Mouse (Mus musculus) CH12.LX (cell line): Measurements from ENCODE around the gene Ceacam19. TPM values are rescaled to one million over a fixed set of nuclear protein-coding genes. Genes with fewer than 3 reads are reported as not detected.
A peak's percentile ranks its signal among the peaks of the same experiment; 100 is the strongest.

Experiments used
- DNase-seq: peaks from one replicate; pipeline ENCODE4 v3.0.0-alpha.2; 2013; ENCODE audit errors: extremely low read depth
- H3K27ac ChIP-seq: 2 replicates; pipeline ENCODE4 v1.5.1; 2012; ENCODE audit warnings: low read depth, mild to moderate bottlenecking, control low read depth, moderate library complexity; ENCODE audit not compliant: insufficient read depth
- H3K27me3 ChIP-seq: replicated peaks from 2 replicates; pipeline ENCODE3; 2012; ENCODE audit warnings: inconsistent platforms
- H3K36me3 ChIP-seq, 2 experiments: replicated peaks in 1 of 2; 2 replicates each; pipeline versions ENCODE3 to v1.6.1; 2012; ENCODE audit warnings: inconsistent platforms in 1 of 2, low read length in 1 of 2, mild to moderate bottlenecking in 1 of 2, mixed read lengths in 1 of 2, moderate library complexity in 1 of 2; ENCODE audit not compliant: control insufficient read depth in 1 of 2, insufficient read depth in 1 of 2
- H3K4me1 ChIP-seq, 2 experiments: 2 replicates each; pipeline ENCODE4 v1.6.1; 2012; ENCODE audit warnings: inconsistent platforms in 1 of 2, moderate library complexity in 1 of 2; ENCODE audit not compliant: insufficient read depth in 2 of 2, control insufficient read depth in 1 of 2
- H3K4me2 ChIP-seq: 2 replicates; pipeline ENCODE4 v1.6.1; 2012; ENCODE audit warnings: low read depth, mild to moderate bottlenecking, control low read depth; ENCODE audit not compliant: poor library complexity, insufficient read depth, severe bottlenecking
- H3K4me3 ChIP-seq, 3 experiments: fragments of 150-350 bp in 1 of 3; sonication (generic) in 1 of 3; replicated peaks in 1 of 3; 2 replicates each; pipeline versions ENCODE3 to v1.5.1; 2011 to 2012; ENCODE audit warnings: low read depth in 2 of 3, low read length in 2 of 3, mild to moderate bottlenecking in 2 of 3, moderate library complexity in 2 of 3, control low read depth in 1 of 3, improper control_type of control experiment in 1 of 3, inconsistent platforms in 1 of 3, mixed read lengths in 1 of 3; ENCODE audit not compliant: poor library complexity in 1 of 3
- H3K79me2 ChIP-seq: replicated peaks from 2 replicates; pipeline ENCODE4 v1.6.1; 2012; ENCODE audit warnings: mild to moderate bottlenecking, moderate library complexity; ENCODE audit not compliant: control insufficient read depth, poor library complexity, insufficient read depth, severe bottlenecking; ENCODE audit errors: extremely low read depth
- H3K9ac ChIP-seq: 2 replicates; pipeline ENCODE4 v1.6.1; 2012; ENCODE audit warnings: low read depth, mild to moderate bottlenecking, control low read depth, moderate library complexity; ENCODE audit not compliant: insufficient read depth
- H3K9me3 ChIP-seq: replicated peaks from 2 replicates; pipeline ENCODE3; 2012; ENCODE audit warnings: low read length, inconsistent platforms, mixed read lengths
- BHLHE40 ChIP-seq: IDR thresholded peaks from 2 replicates; pipeline ENCODE4 v1.6.1; 2011; ENCODE audit warnings: mild to moderate bottlenecking, low read depth, low read length, improper control_type of control experiment
- CHD2 ChIP-seq: IDR thresholded peaks from 2 replicates; pipeline ENCODE4 v1.6.1; 2011; ENCODE audit warnings: low read length, improper control_type of control experiment
- CTCF ChIP-seq, 2 experiments: IDR thresholded peaks in 1 of 2; conservative IDR thresholded peaks in 1 of 2; 2 replicates each; pipeline ENCODE4 v1.5.1; 2011 to 2012; ENCODE audit warnings: low read depth in 2 of 2, low read length in 2 of 2, improper control_type of control experiment in 1 of 2, inconsistent platforms in 1 of 2, mild to moderate bottlenecking in 1 of 2, moderate library complexity in 1 of 2
- E2F4 ChIP-seq: IDR thresholded peaks from 2 replicates; pipeline ENCODE4 v1.6.1; 2011; ENCODE audit warnings: low read depth, low read length, improper control_type of control experiment; ENCODE audit not compliant: insufficient replicate concordance
- ETS1 ChIP-seq: conservative IDR thresholded peaks from 2 replicates; pipeline ENCODE4 v1.6.1; 2012; ENCODE audit warnings: low read depth, mild to moderate bottlenecking, inconsistent platforms, low read length, improper control_type of control experiment, moderate library complexity
- IRF4 ChIP-seq: IDR thresholded peaks from 2 replicates; pipeline ENCODE4 v1.6.1; 2014; ENCODE audit warnings: low read depth, mild to moderate bottlenecking, inconsistent platforms, low read length, improper control_type of control experiment
- KAT2A ChIP-seq: IDR thresholded peaks from 2 replicates; pipeline ENCODE4 v1.6.1; 2012; ENCODE audit warnings: low read length, improper control_type of control experiment, inconsistent platforms; ENCODE audit not compliant: insufficient replicate concordance
- MAX ChIP-seq: IDR thresholded peaks from 2 replicates; pipeline ENCODE4 v1.6.1; 2011; ENCODE audit warnings: low read length, improper control_type of control experiment
- MEF2A ChIP-seq: IDR thresholded peaks from 2 replicates; pipeline ENCODE4 v1.6.1; 2014; ENCODE audit warnings: low read depth, mild to moderate bottlenecking, inconsistent platforms, low read length, improper control_type of control experiment, borderline replicate concordance
- MXI1 ChIP-seq: IDR thresholded peaks from 2 replicates; pipeline ENCODE4 v1.6.1; 2011; ENCODE audit warnings: mild to moderate bottlenecking, low read depth, low read length, improper control_type of control experiment
- MYC ChIP-seq: IDR thresholded peaks from 2 replicates; pipeline ENCODE4 v1.6.1; 2011; ENCODE audit warnings: low read depth, mild to moderate bottlenecking, improper control_type of control experiment, low read length
- NELFE ChIP-seq: IDR thresholded peaks from 2 replicates; pipeline ENCODE4 v1.6.1; 2011; ENCODE audit warnings: low read depth, low read length, improper control_type of control experiment
- NRF1 ChIP-seq: IDR thresholded peaks from 2 replicates; pipeline ENCODE4 v1.6.1; 2014; ENCODE audit warnings: low read depth, mild to moderate bottlenecking, inconsistent platforms, low read length, improper control_type of control experiment, moderate library complexity
- POLR2A ChIP-seq: IDR thresholded peaks from 2 replicates; pipeline ENCODE4 v1.6.1; 2011; ENCODE audit warnings: low read depth, mild to moderate bottlenecking, improper control_type of control experiment, low read length
- POLR2AphosphoS2 ChIP-seq: IDR thresholded peaks from 2 replicates; pipeline ENCODE4 v1.6.1; 2011; ENCODE audit warnings: low read depth, low read length, improper control_type of control experiment
- RAD21 ChIP-seq: IDR thresholded peaks from 2 replicates; pipeline ENCODE4 v1.6.1; 2011; ENCODE audit warnings: low read depth, mild to moderate bottlenecking, low read length, improper control_type of control experiment, moderate library complexity
- RCOR1 ChIP-seq: conservative IDR thresholded peaks from 2 replicates; pipeline ENCODE4 v1.6.1; 2012; ENCODE audit warnings: low read depth, mild to moderate bottlenecking, inconsistent platforms, low read length, improper control_type of control experiment
- SMC3 ChIP-seq: IDR thresholded peaks from 2 replicates; pipeline ENCODE4 v1.6.1; 2011; ENCODE audit warnings: low read depth, low read length, improper control_type of control experiment
- TBP ChIP-seq: conservative IDR thresholded peaks from 2 replicates; pipeline ENCODE4 v1.6.1; 2011; ENCODE audit warnings: low read depth, low read length, improper control_type of control experiment
- TCF12 ChIP-seq: IDR thresholded peaks from 2 replicates; pipeline ENCODE4 v1.6.1; 2014; ENCODE audit warnings: low read depth, mild to moderate bottlenecking, inconsistent platforms, low read length, improper control_type of control experiment
- ZC3H11A ChIP-seq: IDR thresholded peaks from 2 replicates; pipeline ENCODE4 v1.6.1; 2012; ENCODE audit warnings: low read depth, mild to moderate bottlenecking, inconsistent platforms, low read length, improper control_type of control experiment
- ZKSCAN1 ChIP-seq: IDR thresholded peaks from 2 replicates; pipeline ENCODE4 v1.6.1; 2012; ENCODE audit warnings: low read depth, inconsistent platforms, low read length, improper control_type of control experiment, borderline replicate concordance
- ZMIZ1 ChIP-seq: IDR thresholded peaks from 2 replicates; pipeline ENCODE4 v1.6.1; 2012; ENCODE audit warnings: low read depth, mild to moderate bottlenecking, inconsistent platforms, low read length, improper control_type of control experiment
- dilution Hi-C: fragments of 300-500 bp; cut with MboI; formaldehyde crosslinking; loops from 2 replicates; pipeline ENCODE4 v1.14.3; 2020; ENCODE audit warnings: low sequenced_read_pairs; ENCODE audit not compliant: extremely low pct_unique_long_range_greater_than_20kb, extremely low pct_ligation_motif_present
- in situ Hi-C: fragments of 300-500 bp; cut with MboI; formaldehyde crosslinking; loops from 3 replicates; pipeline ENCODE4 v1.14.3; 2019; ENCODE audit warnings: low sequenced_read_pairs, low pct_ligation_motif_present, low pct_unique_long_range_greater_than_20kb, mixed read lengths
- polyA plus RNA-seq: library from polyadenylated mRNA; unstranded; fragments of >175 nt; gene quantifications from 2 replicates; pipeline ENCODE4 v1.2.1, GENCODE M21; 2012; ENCODE audit warnings: low read depth; ENCODE audit not compliant: insufficient read length
- total RNA-seq, 2 experiments: library from RNA; depleted of rRNA; stranded (reverse); fragments of 300-350 nt in 1 of 2; fragments of >200 nt in 1 of 2; gene quantifications; 2 replicates each; pipeline ENCODE4 v1.2.3; 2012 to 2014

Ceacam19 gene
- total and polyA plus RNA-seq, 3 experiments = 0.08 TPM; not detected in 2

DNA sequence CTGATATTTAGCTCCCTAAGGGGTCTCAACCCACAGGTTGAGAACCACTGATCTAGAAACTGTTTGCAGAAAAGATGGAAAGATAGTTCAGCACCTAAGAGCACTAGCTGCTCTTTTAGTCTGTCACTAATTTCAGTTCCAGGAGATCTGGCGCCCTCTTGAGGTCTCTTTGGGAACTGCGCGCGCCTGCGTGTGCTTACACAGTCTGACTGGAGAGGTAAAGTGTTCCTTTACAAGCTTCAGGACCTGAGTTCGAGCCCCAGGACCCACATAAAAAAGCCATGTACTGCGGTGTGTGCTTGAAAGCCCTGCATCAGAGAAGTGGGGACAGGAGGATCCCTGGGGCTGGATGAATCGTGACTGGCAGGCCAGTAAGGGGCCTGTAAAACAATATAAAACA is 2.1 kb upstream of the Ceacam19 start:
- Histone ChIP-seq H3K4me3 (no peak overlapping the region), H3K36me3 (no peaks in the 10 kb centered on the region), H3K4me2 (no peak overlapping the region), H3K27me3 (peaks cover 7% of the 10 kb centered on the region), H3K27ac (no peak overlapping the region), H3K4me1 (0 out of 4 replicates have a peak, but pooled peaks cover 0 to 3% of the 10 kb centered on the region in 2 experiments), H3K9me3 (no peaks in the 10 kb centered on the region), H3K9ac (no peak overlapping the region), H3K79me2 (no peaks in the 10 kb centered on the region)
- dilution Hi-C loops = no loop called here
- TF ChIP-seq CTCF (conservative IDR thresholded peaks at IDR 0.05 in 1 of 2, IDR thresholded peaks at IDR 0.05 in 1 of 2; ENCODE audit: low read depth in 2 of 2, low read length in 2 of 2) (peak; percentile 85 to 96), NRF1 (peak; percentile 58), BHLHE40 (no peak), RAD21 (peak; percentile 75), SMC3 (peak; percentile 63)
- DNase-seq = peak; percentile 70
- in situ Hi-C loops = no loop called here

DNA sequence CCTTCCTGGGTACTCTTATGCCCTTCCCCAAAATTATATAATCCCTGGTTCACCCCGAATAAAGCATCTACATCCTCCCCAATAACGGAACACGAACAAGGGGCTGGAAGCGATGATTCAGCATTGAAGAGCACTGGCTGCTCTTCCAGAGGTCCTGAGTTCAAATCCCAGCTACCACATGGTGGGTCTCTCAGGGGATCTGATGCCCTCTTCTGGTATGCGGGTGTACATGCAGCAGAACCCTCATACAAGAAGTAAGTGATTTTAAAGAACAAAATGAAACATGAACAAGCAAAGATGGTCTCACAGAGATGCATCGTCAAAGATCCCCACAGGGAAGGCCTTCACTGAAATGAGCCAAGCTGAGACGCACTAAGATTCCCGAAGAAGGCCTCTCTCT is 7.0 kb downstream of the Ceacam19 start:
- Histone ChIP-seq H3K9me3 (no peaks in the 10 kb centered on the region), H3K79me2 (no peaks in the 10 kb centered on the region), H3K4me2 (no peak overlapping the region), H3K4me3 (no peak overlapping the region), H3K27ac (no peak overlapping the region), H3K9ac (no peak overlapping the region), H3K27me3 (no peaks in the 10 kb centered on the region), H3K4me1 (peaks cover 11 to 38% of the 10 kb centered on the region in 2 experiments; a peak in 3 of 4 replicates), H3K36me3 (no peaks in the 10 kb centered on the region)
- DNase-seq = no peak
- TF ChIP-seq CTCF (conservative IDR thresholded peaks at IDR 0.05 in 1 of 2, IDR thresholded peaks at IDR 0.05 in 1 of 2; ENCODE audit: low read depth in 2 of 2, low read length in 2 of 2) (peak in 1 of 2 experiments; percentile 46; a peak in 1 of 4 replicates), KAT2A (no peak)
- in situ Hi-C loops = no loop called here
- dilution Hi-C loops = no loop called here

DNA sequence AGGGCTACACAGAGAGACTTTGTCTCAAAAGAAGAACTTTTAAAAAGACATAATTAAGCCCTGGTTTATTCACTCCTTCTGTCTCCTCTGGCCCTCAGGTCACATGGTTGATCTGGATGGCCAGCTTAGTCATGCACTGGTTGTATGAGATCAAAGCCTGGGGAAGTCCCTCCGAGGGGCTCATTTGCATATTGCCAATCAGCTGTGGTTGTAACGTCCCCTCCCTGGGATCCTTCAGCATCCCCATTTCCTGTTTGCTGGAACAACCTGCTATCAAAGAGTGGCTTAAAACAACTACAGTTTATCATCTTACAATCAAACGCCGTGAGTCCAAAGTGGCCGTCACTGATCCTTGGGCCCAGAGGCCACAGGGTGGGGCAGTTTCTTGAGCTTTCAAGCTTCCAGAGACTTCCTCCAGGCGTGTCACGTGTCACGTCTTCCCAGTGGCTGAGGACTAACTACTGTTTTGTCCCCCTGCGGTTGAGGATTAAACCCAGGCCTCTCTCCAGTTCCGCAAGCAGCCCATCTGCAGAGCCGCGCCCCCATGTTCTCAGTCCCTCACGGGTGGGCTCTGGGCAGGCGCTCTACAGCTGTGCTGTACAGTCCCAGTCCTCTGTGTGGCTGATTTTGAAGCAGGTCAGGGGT is 10.9 kb downstream of the Ceacam19 start:
- H3K27me3 ChIP-seq = no peaks in the 10 kb centered on the region
- H3K4me1 ChIP-seq = peaks cover 11 to 37% of the 10 kb centered on the region in 2 experiments
- DNase-seq = peak; percentile 93
- H3K4me2 ChIP-seq = peak overlapping the region; percentile 86; the same call in 1 of the 2 replicates
- no peaks in the 10 kb centered on the region for H3K9me3 ChIP-seq
- peak overlapping the region; percentile 66 for H3K27ac ChIP-seq
- no peaks in the 10 kb centered on the region for H3K36me3 ChIP-seq
- H3K9ac ChIP-seq = peak overlapping the region; percentile 67
- dilution Hi-C loops (no loop called here), in situ Hi-C loops (loop anchor here (5.0 to 10.0 kb wide), 2 partner anchors 50 to 372 kb away; partner anchors contain the start of genes Bloc1s3 and Trappc6a)
- peak overlapping the region in 1 of 3 experiments; percentile 12 for H3K4me3 ChIP-seq
- H3K79me2 ChIP-seq = no peaks in the 10 kb centered on the region
- peak; percentile 28; the same call in 1 of the 2 replicates for TF ChIP-seq MEF2A
- peak; percentile 15 for TF ChIP-seq MXI1
- peak; percentile 64; the same call in 1 of the 2 replicates for TF ChIP-seq POLR2A
- TF ChIP-seq CHD2 = peak; percentile 30; the same call in 1 of the 2 replicates
- TF ChIP-seq IRF4 = peak; percentile 47; the same call in 1 of the 2 replicates
- no peak; the same call in 1 of the 2 replicates for TF ChIP-seq RCOR1
- TF ChIP-seq NRF1 = no peak
- TF ChIP-seq KAT2A = 0 out of 2 replicates have a peak, but pooled peaks have one; percentile 19
- peak; percentile 45 for TF ChIP-seq MAX
- peak in 1 of 2 experiments; percentile 32; a peak in 2 of 4 replicates for TF ChIP-seq CTCF (conservative IDR thresholded peaks at IDR 0.05 in 1 of 2, IDR thresholded peaks at IDR 0.05 in 1 of 2; ENCODE audit: low read depth in 2 of 2, low read length in 2 of 2)
- peak; percentile 20; the same call in 1 of the 2 replicates for TF ChIP-seq SMC3
- TF ChIP-seq NELFE = peak; percentile 22
- peak; percentile 98; the same call in 1 of the 2 replicates for TF ChIP-seq ZMIZ1
- peak; percentile 87 for TF ChIP-seq TBP
- no peak for TF ChIP-seq TCF12
- no peak for TF ChIP-seq ZC3H11A
- no peak for TF ChIP-seq POLR2AphosphoS2
- peak; percentile 87 for TF ChIP-seq ETS1
- peak; percentile 14 for TF ChIP-seq MYC
- TF ChIP-seq ZKSCAN1 = no peak
- no peak for TF ChIP-seq E2F4
